Mouse (Mus musculus): Measurements from ENCODE around the gene Cidec. TPM values are rescaled to one million over a fixed set of nuclear protein-coding genes. Genes with fewer than 3 reads are reported as not detected.

Gene Cidec
- total RNA-seq, 2 experiments from 2014 or later: not detected

- peak within 1 kb of the TSS; percentile 91 for H3K27ac ChIP-seq
- TF ChIP-seq CTCF (IDR thresholded peaks at IDR 0.05): no peak
- intact Hi-C loops (cut with DNase I): loop anchor here (10.0 kb wide), 2 partner anchors 252 to 398 kb away; partner anchors contain the start of genes Tatdn2 and Thumpd3
- peak within 1 kb of the TSS; percentile 93 for H3K4me3 ChIP-seq
- peak; percentile 87 to 89 for DNase-seq (ENCODE audit: extremely low spot score in 1 of 2, low spot score in 2 of 2)
These were observed 7.0 kb upstream of the Cidec start, which contains the start of gene Jagn1 for GRCm38 (mm10) chr6:113442442-113443090. Gene Jagn1 (plus strand): TSS chr6:113442569.

GRCm38 (mm10) chr6:113442087-113442441 lies 6.5 kb upstream of the Cidec start:
- no peak for TF ChIP-seq CTCF (IDR thresholded peaks at IDR 0.05)
- Histone ChIP-seq H3K27ac (peak overlapping the region; percentile 91), H3K4me3 (peak overlapping the region; percentile 93)
- DNase-seq (ENCODE audit: extremely low spot score in 1 of 2, low spot score in 2 of 2): no peak
- intact Hi-C loops (cut with DNase I): loop anchor here (10.0 kb wide), 2 partner anchors 253 to 397 kb away; partner anchors contain the start of genes Tatdn2 and Thumpd3

GRCm38 (mm10) chr6:113441147-113441680 lies 5.7 kb upstream of the Cidec start:
- peak; percentile 77 for TF ChIP-seq CTCF (IDR thresholded peaks at IDR 0.05)
- intact Hi-C loops (cut with DNase I): loop anchor here (10.0 kb wide), 2 partner anchors 254 to 396 kb away; partner anchors contain the start of genes Tatdn2 and Thumpd3
- no peak overlapping the region for H3K4me3 ChIP-seq
- H3K27ac ChIP-seq: no peak overlapping the region
- peak; percentile 49 to 65 for DNase-seq (ENCODE audit: extremely low spot score in 1 of 2, low spot score in 2 of 2)

GRCm38 (mm10) chr6:113440686-113441085 lies 5.1 kb upstream of the Cidec start:
- no peak overlapping the region for H3K4me3 ChIP-seq
- H3K27ac ChIP-seq: no peak overlapping the region
- no peak for DNase-seq (ENCODE audit: extremely low spot score in 1 of 2, low spot score in 2 of 2)
- intact Hi-C loops (cut with DNase I): loop anchor here (10.0 kb wide), 2 partner anchors 254 to 396 kb away; partner anchors contain the start of genes Tatdn2 and Thumpd3
- TF ChIP-seq CTCF (IDR thresholded peaks at IDR 0.05): no peak

- no peak for DNase-seq (ENCODE audit: extremely low spot score in 1 of 2, low spot score in 2 of 2)
- intact Hi-C loops (cut with DNase I): no loop called here
- Histone ChIP-seq H3K27ac (no peak overlapping the region), H3K4me3 (no peak overlapping the region)
- TF ChIP-seq CTCF (IDR thresholded peaks at IDR 0.05): no peak
These were observed 3.3 kb upstream of the Cidec start for GRCm38 (mm10) chr6:113438721-113439430.

GRCm38 (mm10) chr6:113437135-113437534 lies 1.6 kb upstream of the Cidec start:
- TF ChIP-seq CTCF (IDR thresholded peaks at IDR 0.05): no peak
- Histone ChIP-seq H3K27ac (no peak overlapping the region), H3K4me3 (no peak overlapping the region)
- no peak for DNase-seq (ENCODE audit: extremely low spot score in 1 of 2, low spot score in 2 of 2)
- intact Hi-C loops (cut with DNase I): no loop called here

- intact Hi-C loops (cut with DNase I): no loop called here
- no peak overlapping the region for H3K4me3 ChIP-seq
These were observed 869 bp downstream of the Cidec start for GRCm38 (mm10) chr6:113434691-113435090.

GRCm38 (mm10) chr6:113433661-113434060 lies 1.9 kb downstream of the Cidec start:
- TF ChIP-seq CTCF (IDR thresholded peaks at IDR 0.05): no peak
- no peak overlapping the region for H3K4me3 ChIP-seq
- intact Hi-C loops (cut with DNase I): no loop called here
- no peak for DNase-seq (ENCODE audit: extremely low spot score in 1 of 2, low spot score in 2 of 2)
- no peak overlapping the region for H3K27ac ChIP-seq

More at GRCm38 (mm10) chr6:113434691-113435090, 869 bp downstream of the Cidec start:
- no peak for TF ChIP-seq CTCF (IDR thresholded peaks at IDR 0.05)
- H3K27ac ChIP-seq: no peak overlapping the region
- DNase-seq (ENCODE audit: extremely low spot score in 1 of 2, low spot score in 2 of 2): no peak

- intact Hi-C loops (cut with DNase I): no loop called here
- Histone ChIP-seq H3K4me3 (no peak overlapping the region), H3K27ac (no peak overlapping the region)
- no peak for DNase-seq (ENCODE audit: extremely low spot score in 1 of 2, low spot score in 2 of 2)
- no peak for TF ChIP-seq CTCF (IDR thresholded peaks at IDR 0.05)
These were observed 3.8 kb downstream of the Cidec start for GRCm38 (mm10) chr6:113431801-113432200.

- Histone ChIP-seq H3K27ac (no peak overlapping the region), H3K4me3 (no peak overlapping the region)
- DNase-seq (ENCODE audit: extremely low spot score in 1 of 2, low spot score in 2 of 2): no peak
- intact Hi-C loops (cut with DNase I): no loop called here
- TF ChIP-seq CTCF (IDR thresholded peaks at IDR 0.05): no peak
These were observed 4.7 kb downstream of the Cidec start for GRCm38 (mm10) chr6:113430846-113431245.

GRCm38 (mm10) chr6:113429965-113430364 lies 5.6 kb downstream of the Cidec start:
- intact Hi-C loops (cut with DNase I): no loop called here
- no peak overlapping the region for H3K27ac ChIP-seq
- no peak for DNase-seq (ENCODE audit: extremely low spot score in 1 of 2, low spot score in 2 of 2)
- no peak for TF ChIP-seq CTCF (IDR thresholded peaks at IDR 0.05)
- no peak overlapping the region for H3K4me3 ChIP-seq

- no peak for DNase-seq (ENCODE audit: extremely low spot score in 1 of 2, low spot score in 2 of 2)
- intact Hi-C loops (cut with DNase I): no loop called here
- no peak overlapping the region for H3K4me3 ChIP-seq
- H3K27ac ChIP-seq: no peak overlapping the region
- TF ChIP-seq CTCF (IDR thresholded peaks at IDR 0.05): no peak
These were observed 7.6 kb downstream of the Cidec start for GRCm38 (mm10) chr6:113428006-113428405.
